8 mouse cellular contexts compared by ENCODE assay signal in genomic region chr11:87591526-87592353, GRCm38 (mm10). TPM values are rescaled to one million over a fixed set of nuclear protein-coding genes. Genes with fewer than 3 reads are reported as not detected.
DNase-seq lines count a peak whose midpoint lies in the region; ATAC-seq and TF ChIP-seq lines count a peak whose summit lies in the region.

TSS of gene Mtmr4 (plus strand) at chr11:87592162.

- H3K9me3 ChIP-seq in forebrain, embryonic 14.5 days (replicated peaks; ENCODE audit: control insufficient read depth, low read length) = no peaks in the 10 kb centered on the region

- peak; percentile 97 for ATAC-seq in forebrain, embryonic 14.5 days
- ATAC-seq in neutrophil, adult 5-6 weeks (ENCODE audit: extremely low read depth, insufficient number of reproducible peaks, low FRiP score, poor library complexity, severe bottlenecking) = peak; percentile 90

- H3K27ac ChIP-seq in forebrain, embryonic 14.5 days (ENCODE audit: low read depth, low read length) = peak within 1 kb of the TSS; percentile 93

- peaks cover 3% of the 10 kb centered on the region; the same call in 1 of the 2 replicates for H3K36me3 ChIP-seq in forebrain, embryonic 14.5 days (ENCODE audit: control insufficient read depth, insufficient read depth, low read length)

- TF ChIP-seq POLR2A in lung, adult 2 months (IDR thresholded peaks at IDR 0.05; ENCODE audit: borderline replicate concordance, extremely low read depth, low read depth, low read length) = peak; percentile 93

- H3K4me2 ChIP-seq in forebrain, embryonic 14.5 days (ENCODE audit: low read length) = peak within 1 kb of the TSS; percentile 92

- peak; percentile 100 for DNase-seq in ES-CJ7 (ENCODE audit: low read depth, low spot score)
- peak; percentile 100 for DNase-seq in cerebellum, adult 11 months
- DNase-seq in forebrain, embryonic 14.5 days (ENCODE audit: low spot score) = peak; percentile 100
- peak; percentile 98 for DNase-seq in heart, postnatal 14 days
- DNase-seq in layer of hippocampus, adult 18-20 months (ENCODE audit: low spot score in 2 of 2) = peak; percentile 100
- peak; percentile 99 for DNase-seq in lung, adult 2 months
- peak; percentile 100 for DNase-seq in thymus, adult 18-20 months

- no peak for TF ChIP-seq CTCF in lung, adult 2 months (IDR thresholded peaks at IDR 0.05; ENCODE audit: insufficient read depth, low read length)

- under 1% methylated on average over 55 of the region's 61 CpGs for WGBS in forebrain, embryonic 14.5 days
- under 1% methylated on average over 61 of the region's 61 CpGs for WGBS in lung, adult 2 months

- H3K4me1 ChIP-seq in forebrain, embryonic 14.5 days (ENCODE audit: control insufficient read depth, insufficient read depth, low read length) = peaks cover 17% of the 10 kb centered on the region
- H3K4me1 ChIP-seq in lung, adult 2 months (ENCODE audit: control insufficient read depth, insufficient read depth, low read length) = peaks cover 14% of the 10 kb centered on the region

- peak within 1 kb of the TSS; percentile 90 for H3K9ac ChIP-seq in forebrain, embryonic 14.5 days (ENCODE audit: low read length)

- peak within 1 kb of the TSS; percentile 78 for H3K4me3 ChIP-seq in forebrain, embryonic 14.5 days (ENCODE audit: low read depth, low read length)
- peak within 1 kb of the TSS; percentile 82 for H3K4me3 ChIP-seq in lung, adult 2 months (replicated peaks; ENCODE audit: extremely low read depth, low read depth, low read length)

- intact Hi-C loops in heart, postnatal 14 days (cut with DNase I) = loop anchor here (5.0 kb wide), 2 partner anchors 69 to 124 kb away; no protein-coding TSS in a partner anchor

- H3K27me3 ChIP-seq in forebrain, embryonic 14.5 days (replicated peaks; ENCODE audit: control insufficient read depth, insufficient read depth, low read length) = no peaks in the 10 kb centered on the region

RNA-seq across cellular contexts. Expression of gene Mtmr4, which starts in this region (rescaled TPM):
- polyA plus RNA-seq in forebrain, embryonic 14.5 days (2014; fragmentation: Nextera tagmentation; extraction: Ambion mirVana) = 45.5 and 59.7 TPM in 2 replicates
- total RNA-seq in heart, postnatal 14 days (2021) = 10 to 100 TPM; 16.0 to 22.9 TPM
- total RNA-seq in layer of hippocampus, adult 18-20 months (2021) = 10 to 100 TPM; 91.7 to 96.4 TPM
- polyA plus RNA-seq in lung, adult 2 months (2012; rRNA removed) = 21.0 and 22.1 TPM in 2 replicates
- total RNA-seq in neutrophil, adult 5-6 weeks (2017) = 27.7 TPM in 2 replicates

Comparison
In these comparisons a context has a peak if more than half of its experiments do, and no peak if none do; other contexts are left out.
1. Peak in every context shown above with its lines: DNase-seq, ATAC-seq, H3K4me3 ChIP-seq and H3K27ac ChIP-seq.